Mouse (Mus musculus): Measurements from ENCODE around the gene Prnd.
A peak's percentile ranks its signal among the peaks of the same experiment; 100 is the strongest.

The Prnd gene

DNA sequence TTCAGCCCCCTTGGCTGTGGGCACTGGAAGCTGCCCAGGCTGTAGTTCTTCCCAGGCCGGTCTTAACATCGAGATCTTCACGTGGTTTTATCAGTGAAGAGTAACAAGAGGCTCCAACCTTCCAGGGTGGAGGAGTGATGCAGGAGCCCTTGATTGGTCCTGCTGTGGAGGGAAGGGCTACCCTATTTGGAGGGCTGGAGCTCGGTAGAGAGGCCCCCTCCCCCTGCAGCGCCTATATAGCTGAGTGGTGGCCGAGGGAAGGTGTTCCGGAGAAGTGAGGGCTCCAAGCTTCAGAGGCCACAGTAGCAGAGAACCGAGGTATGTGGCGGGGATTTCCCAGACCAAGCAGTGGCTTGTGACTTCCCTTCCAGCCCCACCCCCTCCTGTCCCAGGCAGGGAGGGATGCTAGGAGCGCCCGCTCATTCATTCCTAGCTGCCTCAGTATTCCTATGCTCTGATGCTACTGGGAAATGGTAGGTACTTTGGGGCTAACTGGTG, at the start of gene Prnd:
TSS of gene Prnd (plus strand) at position 264 of the 498 bp plus-strand sequence.
- peak; percentile 38 to 42 for DNase-seq

DNA sequence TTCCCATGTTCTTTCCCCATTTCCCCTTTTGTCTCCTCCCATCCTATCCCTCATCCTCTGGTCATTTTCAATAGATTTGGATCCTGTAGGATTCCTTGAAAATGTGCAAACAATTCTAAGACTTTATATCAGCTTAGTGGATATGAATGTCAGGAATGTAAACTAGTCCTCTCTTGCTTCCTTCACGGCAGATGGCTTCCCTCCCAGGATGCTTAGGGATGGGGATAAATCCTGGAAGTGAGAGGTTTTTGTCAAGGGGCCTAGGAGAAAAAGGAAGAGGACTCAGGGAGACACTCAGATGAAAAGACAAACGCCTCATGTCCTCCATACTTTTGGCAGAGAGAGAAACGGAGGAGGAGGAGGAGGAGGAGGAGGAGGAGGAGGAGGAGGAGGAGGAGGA, 48.2 kb upstream of the Prnd start:
- no peak for DNase-seq

DNA sequence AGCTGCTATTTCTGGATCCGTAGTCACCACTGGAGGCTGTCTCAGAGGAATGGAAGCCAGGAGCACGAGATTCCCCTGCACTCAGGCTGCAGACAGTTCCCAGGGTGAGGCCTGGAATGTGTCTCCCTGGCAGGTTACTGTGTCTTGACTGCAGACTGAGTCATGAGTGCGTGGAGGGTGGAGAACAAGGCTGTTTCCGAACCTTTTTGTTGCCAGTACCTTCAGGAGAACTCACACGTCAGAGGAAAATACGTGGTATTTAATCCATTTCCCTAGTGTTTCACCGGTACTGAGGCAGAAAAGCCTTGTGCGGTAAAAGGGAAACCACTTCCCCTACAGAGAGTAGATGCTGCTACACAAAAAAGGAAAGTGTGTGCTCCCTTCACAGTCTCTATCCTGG, 47.8 kb upstream of the Prnd start:
- DNase-seq = no peak

- no peak for DNase-seq
These were observed 45.6 kb upstream of the Prnd start for GRCm38 (mm10) chr2:131905025-131905424.

DNA sequence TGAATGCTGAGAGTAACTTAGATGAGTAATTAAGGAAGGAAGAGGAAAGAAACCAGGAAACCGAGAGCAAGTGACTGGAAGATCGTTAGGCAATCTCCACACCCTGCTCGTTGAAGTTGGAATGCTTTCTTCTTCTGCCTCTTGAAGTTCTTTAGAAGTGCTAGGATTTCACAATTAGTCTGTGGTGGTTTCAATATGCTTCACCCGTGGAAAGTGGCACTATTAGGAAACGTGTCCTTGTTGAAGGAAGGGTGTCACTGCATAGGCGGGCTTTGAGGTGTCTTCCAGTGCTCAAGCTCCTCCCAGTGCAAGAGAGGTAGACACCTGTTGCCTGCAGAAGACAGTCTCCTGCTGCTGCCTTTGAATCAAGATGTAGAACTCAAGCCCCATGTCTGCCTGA, 44.9 kb upstream of the Prnd start:
- DNase-seq = no peak

GRCm38 (mm10) chr2:131906266-131906665, 44.4 kb upstream of the Prnd start:
- DNase-seq = no peak

DNA sequence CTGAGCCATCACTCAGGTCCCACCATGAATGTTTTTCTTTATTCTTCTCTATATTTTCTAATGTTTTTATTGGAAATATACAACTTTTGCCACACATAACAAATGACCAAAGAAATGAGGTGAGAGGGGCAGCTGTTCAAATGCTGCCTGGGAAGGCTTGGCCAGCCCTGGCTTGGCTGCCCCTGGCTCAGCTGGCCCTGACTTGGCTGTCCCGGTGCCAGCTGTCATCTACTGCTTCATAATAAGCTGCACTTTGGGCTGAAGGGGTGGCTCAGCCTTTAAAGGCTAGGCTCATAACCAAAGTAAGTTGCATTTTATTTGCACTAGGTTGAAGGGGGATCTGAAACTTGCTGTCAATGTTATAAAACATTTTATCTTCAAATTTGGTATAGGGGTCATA, 43.8 kb upstream of the Prnd start:
- DNase-seq = no peak

GRCm38 (mm10) chr2:131907311-131907710, 43.4 kb upstream of the Prnd start:
- DNase-seq = no peak

DNA sequence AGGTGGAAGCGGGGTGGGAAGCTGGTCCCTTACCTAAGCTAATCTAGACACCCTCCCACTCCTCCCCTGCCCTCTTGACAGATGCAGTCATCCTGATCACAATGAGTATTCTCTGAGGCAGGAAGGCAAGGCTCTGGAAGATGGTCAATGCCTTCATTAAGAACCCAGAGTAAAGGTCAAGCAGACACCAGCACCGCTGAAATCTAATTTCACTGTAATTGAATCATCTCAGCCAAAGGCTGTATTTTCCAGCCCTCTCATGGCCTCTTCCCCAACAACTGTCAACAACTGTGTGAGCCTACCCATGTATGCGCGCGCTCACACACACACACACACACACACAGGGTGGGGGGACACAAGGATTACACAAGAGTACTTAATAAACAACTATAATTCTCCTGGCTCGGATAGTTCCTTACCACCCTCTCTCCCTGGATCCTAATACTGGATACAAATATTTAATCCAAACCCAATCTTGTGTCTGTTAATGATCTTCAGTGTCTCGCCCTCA, 42.3 kb upstream of the Prnd start:
- DNase-seq = no peak

GRCm38 (mm10) chr2:131908906-131909305, 41.8 kb upstream of the Prnd start:
- no peak for DNase-seq

DNA sequence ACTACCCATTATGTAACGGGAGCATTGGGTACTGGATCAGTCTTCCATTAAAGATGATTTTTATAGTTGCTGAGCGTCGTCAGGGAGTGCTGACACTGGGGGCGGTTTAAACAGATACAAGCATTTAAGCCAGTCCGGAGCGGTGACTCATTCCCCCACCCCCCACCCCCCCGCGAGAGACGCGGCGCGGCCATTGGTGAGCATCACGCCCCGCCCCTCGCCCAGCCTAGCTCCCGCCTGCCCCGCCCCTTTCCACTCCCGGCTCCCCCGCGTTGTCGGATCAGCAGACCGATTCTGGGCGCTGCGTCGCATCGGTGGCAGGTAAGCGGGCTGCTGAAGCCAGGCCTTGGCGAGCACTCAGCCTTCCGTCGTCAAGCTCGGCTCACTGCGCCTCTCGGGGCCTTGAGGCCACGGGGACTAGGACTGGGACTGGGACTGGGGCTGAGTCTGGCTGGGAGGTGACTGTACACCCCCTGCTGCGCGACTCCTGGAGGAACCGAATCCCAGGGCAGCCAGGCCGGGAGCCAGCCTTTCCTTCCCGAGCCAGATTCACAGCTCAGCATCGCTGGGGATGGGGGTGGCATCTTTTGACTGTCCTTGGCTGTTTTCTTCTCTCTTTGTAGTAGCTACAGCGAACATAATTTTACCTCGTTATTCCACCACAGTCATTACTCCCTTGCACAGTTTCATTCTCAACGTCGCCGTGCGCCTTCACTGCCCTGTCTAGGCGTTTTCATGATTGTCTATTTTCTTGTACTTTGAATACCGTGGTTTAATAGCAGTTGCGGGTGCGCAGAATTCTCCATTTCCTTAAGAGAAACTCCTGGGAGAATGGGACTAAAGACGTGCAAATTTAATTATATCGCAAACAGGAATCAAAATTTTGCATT, 40.7 kb upstream of the Prnd start, which contains the start of the genes Prnp and Prn:
TSS of gene Prnp (plus strand) at position 246 of the 890 bp plus-strand sequence.
TSS of gene Prn (plus strand) at position 275 of the 890 bp plus-strand sequence.
- peak; percentile 86 to 87 for DNase-seq

DNA sequence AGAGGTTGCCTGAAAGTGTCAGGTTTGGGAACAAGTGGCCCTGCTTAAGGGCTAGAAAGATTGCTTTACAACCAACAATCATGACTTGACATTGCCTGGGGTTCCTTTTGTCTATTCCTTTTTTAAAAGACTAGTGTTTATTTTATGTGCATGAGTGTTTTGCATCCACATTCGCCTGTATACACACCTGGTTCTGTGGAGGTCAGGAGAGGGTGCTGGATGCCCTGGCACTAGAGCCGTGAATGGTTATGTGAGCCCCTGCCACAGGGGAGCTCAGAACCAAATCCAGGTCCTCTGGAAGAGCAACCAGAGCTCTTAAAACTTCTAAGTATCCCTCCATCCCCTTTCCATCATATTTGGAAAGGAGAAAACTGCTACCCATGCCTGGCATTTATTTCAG, 39.8 kb upstream of the Prnd start:
- no peak for DNase-seq

GRCm38 (mm10) chr2:131911341-131911740, 39.3 kb upstream of the Prnd start:
- DNase-seq = no peak

DNA sequence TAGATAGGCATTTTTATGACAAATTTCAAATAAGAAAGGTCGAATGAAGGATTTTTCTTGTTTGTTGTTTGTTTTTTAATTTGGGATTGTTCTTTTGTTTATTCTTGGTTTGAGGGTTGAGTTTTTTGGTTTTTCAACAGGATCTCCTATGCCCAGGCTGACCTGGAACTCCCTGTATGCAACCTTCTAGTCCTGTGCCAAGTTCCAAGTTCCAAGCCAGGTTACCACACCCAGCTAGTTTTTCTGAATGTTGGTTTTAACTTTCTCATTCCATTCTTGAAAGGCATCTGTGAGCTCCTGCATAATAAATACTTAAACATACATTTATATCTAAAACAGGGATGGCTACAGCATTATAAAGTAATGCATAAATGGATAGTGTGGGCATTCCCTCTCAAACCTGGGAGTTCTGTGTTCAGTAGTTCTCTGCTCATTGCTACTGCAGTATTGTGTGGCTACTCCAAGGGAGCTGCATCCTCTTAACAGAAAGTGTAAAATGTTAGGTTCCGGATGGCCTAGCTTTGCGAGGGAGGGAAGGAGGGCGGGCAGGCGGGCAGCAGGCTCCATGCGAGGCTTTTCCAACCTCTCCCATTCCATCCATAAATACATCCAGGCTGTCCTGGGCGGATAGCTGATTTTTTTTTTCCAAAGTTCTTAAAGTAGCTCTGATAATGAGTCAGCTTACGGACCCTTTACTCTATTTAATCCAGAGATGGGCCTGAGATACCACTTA, 38.0 kb upstream of the Prnd start:
- no peak for DNase-seq

DNA sequence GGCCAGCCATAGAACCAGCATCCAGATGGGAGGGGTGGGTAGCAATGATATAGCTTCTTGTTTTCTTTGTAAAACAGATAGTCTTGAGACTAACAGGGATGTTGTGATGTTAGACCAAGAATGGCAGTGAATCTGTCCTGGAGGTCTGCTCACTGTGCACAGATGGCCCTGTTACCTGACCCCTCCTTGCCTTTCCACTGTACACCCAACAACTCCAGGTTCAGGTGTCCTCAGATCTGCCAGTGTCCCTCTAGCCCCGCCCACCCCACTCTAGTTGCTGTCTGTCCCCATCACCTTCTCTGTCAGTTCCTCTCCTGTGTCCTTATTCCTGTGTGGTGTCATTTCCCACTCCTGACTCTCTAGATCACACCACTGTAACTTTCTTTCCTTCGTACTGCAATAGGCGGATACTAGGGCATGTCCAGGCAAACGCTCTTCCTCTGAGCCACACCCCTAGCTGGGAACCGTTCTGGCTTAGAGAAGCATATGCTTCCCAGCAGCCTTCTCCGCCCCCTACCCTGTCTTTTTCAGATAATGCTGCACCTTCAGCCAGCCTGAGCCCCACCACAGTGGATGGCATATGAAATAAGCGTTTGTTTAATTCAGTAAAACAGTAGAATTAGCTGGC, 18.3 kb upstream of the Prnd start:
- DNase-seq = no peak

- no peak for DNase-seq
These were observed 17.6 kb upstream of the Prnd start for GRCm38 (mm10) chr2:131933013-131933412.

DNA sequence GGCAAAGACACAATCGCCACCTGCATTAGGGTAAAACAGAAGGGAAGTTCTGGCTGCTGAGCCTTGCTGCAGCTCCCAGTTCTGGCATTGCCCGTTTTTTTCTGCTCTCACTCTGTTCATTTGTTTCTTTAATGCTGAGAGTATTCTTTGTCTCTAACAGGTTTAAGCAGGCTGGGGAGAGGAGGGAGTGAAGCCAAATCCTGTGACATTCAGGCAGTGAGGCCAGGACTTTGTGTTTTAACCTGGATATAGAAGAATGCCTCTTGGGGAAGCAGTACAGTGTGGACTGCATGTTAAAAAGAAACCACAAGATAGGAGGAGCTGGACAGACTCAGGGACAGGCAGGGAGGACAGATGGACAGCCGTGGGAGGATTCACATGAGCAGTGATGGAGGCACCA, 17.1 kb upstream of the Prnd start:
- DNase-seq = no peak

DNA sequence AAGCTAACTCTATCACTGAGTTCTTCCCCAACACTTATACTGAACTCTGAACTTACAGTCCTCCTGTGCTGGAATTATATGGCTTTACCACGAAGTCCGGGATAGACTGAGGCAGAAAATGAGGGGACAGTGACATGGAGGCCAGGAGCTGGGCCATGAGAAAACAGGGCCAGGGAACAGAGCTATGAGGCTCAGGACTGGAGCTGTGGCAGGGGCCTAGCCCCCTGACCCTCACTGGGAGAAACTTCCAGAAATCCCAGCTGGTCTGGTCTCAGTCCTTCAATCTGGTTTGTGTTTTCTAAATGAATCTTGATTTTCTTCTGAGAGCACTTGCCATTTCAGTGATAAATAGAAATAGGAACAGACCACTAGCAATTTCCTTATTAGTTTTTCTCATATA, 16.4 kb upstream of the Prnd start:
- no peak for DNase-seq

DNA sequence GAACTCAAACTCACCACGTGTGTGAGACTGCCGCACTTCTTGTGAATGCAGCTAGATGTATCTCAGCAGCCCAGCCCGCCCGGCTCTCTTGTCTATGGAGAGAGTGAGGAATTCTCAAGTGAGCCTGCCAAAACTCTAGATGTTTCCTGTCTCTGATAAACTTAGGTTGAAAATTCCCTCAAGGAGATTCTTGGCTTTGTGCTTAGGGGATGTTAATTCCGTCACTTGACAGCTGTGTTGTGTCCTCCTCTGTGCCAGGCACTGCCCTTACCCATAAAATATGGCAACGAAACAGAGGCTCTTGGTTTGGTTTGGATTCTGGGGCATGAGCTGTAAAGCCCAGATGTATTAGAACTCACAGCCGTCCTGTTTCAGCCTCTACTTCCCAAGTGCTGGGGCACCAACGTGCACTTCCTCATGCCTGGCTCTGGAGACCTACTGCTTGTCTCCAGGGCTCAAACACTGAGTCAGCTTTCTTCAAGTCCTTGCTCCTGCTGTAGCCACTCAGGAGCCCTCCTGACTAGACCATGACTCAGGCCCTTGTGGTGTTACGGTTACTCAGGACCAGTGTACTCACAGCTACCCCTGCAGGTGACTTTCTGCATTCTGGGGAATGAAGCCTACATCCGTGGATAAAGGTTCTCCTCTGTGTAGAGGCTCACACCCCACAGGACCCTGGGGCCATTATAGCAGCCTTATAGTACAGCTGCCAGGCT, 15.1 kb upstream of the Prnd start:
- DNase-seq = no peak

GRCm38 (mm10) chr2:131936410-131936809, 14.3 kb upstream of the Prnd start:
- no peak for DNase-seq

DNA sequence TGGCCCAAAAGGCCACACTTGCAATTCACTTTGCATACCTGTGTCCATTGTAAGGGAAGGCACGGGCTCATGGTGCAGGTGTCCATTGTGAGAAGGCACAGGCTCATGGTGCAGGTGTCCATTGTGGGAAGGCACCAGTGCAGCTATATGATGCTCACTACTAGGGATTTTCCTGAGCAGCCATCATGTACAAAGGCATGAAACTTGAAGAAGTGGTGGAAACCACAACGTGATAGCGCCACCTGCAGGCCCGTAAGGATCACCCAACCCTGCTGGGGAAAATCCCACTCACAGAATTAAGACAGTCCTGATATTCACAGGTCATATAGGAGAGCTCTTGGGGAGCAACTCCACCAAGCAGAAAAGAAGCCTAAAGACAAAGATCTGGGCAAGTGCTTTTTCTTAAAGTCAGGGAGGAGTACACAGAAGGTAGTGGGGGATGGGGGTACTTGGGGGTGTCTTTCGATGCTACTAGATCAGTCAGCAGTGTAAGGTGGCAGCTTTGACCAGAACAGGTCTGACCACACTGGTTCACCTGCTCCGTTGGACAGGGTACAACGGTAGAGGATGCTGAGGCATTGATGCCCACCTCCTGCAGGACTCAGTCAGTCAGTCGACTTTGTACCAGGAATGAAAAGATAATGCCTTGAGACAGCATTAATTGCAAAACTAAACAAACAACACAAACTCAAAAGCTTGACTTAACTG, 11.1 kb upstream of the Prnd start:
- DNase-seq = peak; percentile 68 to 71

DNA sequence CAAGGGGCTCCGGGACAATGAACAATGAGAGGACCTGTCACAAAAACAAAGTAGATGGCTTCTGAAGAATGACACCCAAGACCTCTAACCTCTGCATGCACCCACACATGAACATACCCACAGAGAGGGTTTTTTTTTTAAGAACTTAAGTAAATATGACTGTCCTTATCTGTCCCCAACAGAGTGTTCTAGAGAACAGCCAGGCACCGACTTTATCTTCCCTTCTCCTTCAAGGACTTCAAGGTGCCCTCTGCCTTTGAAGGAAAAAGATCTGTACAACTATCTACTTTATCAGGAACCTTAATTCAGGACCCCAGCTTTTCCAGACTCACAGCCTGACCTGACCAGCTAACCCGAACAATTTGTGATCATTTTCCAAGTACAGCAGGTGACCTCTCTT, 10.2 kb upstream of the Prnd start:
- DNase-seq = no peak

Data from B cell, adult 2 months (primary cell).